Mouse (Mus musculus) bone marrow macrophage, adult 2 months (primary cell): ENCODE results near the gene Kif1c.

Source experiments
- CTCF ChIP-seq: IDR thresholded peaks from 2 replicates; pipeline ENCODE4 v1.5.1; 2012; ENCODE audit warnings: low read depth, mild to moderate bottlenecking, low read length, moderate library complexity
- POLR2A ChIP-seq: IDR thresholded peaks from 2 replicates; pipeline ENCODE4 v1.6.1; 2012; ENCODE audit warnings: mild to moderate bottlenecking, low read depth, low read length, borderline replicate concordance

- no peak for TF ChIP-seq CTCF
- no peak for TF ChIP-seq POLR2A
These were observed 33.7 kb upstream of the Kif1c start for GRCm38 (mm10) chr11:70666687-70667086.
